Mouse (Mus musculus) brain, embryonic 18.5 days (tissue): ENCODE results near the gene Foxl2.

ENCODE experiments used
- DNase-seq: peaks from one replicate; pipeline ENCODE4 v3.0.0-alpha.2; 2012; ENCODE audit warnings: low read depth, low spot score

Gene Foxl2

DNA sequence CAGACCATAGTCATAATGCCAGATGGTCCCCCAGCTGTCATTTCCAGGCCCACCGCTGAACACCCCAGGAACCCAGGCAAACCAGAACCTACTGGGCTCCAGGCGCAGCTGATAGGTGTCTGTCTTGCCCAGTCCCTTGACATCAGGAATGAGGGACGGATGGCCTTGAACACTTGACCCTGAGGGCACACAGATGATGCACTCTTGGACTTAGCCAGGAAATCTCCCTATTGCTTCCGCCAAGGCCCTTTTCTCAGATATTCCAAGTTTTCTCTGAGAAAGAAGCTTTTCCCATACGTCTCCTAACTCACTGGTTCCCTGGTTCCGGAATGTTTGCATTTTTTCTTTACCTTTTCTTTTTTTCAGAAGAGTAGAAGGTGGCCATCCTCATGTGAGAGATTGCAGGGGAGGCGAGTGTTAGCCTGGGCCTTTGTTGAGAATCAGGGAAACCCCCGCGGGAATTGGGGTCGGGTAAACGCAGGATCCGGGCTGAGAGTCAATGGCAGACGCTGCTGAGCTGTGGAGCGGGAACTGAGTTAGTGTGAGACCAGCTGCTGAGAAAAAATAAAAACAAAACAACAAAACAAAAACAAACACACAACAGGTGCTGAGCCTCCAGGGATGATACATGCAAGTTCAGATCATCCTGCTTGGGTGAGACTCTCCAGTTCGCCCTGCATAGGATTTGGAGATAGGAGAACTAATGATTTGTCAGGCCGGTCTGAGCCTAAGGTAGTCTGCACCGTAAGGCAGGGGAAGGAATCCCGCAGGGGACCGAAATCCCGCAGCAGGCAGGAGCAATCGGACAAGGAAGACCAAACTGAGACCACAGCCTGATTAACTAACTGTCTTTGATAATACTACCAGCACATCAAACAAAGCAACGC, 6.7 kb downstream of the Foxl2 start:
- DNase-seq = no peak

DNA sequence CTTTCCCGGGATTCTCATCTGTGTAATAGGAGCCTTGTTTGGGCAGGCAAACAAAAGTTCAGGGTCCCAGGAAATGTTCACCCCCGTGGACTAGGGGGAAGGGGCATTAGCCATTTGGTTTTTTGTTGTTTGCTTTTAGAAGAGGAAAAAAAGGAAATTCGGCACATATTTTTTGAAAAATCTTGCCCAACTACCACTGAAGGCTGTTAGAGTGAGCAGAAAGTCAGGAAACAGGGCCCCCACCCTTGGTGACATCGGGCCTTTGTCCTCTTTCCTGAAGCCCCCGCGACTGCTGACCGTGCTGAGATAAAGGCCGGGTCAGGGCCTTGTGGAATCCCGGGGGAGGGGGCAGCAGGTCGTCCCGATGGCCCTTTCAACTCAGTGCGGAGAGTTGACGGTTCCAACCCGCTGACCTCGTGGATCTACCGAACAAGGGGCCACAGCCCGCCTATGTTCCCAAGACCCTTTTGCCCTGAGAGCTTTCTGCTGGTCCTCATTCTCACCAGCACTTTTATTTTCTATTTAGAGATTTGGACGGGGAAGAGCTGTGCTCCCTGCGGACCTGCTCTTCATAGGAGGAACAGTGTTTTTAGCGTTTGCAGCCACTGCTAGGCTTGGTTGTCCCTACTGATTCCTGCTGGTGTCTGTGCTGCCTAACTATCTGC, 7.5 kb downstream of the Foxl2 start:
- no peak for DNase-seq

DNA sequence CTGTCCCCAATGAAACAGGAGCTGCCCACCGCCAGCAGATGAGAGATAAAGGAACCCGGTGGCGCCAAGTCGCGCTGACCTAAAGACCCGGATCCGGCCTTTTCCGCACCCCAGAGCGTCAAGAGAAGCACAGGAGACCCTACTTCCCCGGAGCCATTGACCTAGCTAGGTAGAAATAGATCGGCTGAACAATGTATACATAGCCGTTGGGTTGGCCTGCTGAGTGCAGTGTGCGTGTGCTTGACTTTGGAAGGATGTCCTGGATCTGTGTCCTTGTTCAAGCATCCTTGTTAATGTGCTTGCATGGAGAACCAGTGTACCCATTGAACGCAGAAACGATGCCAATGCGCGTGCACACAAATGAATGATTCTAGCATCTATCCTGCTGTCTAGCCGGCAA, 8.6 kb downstream of the Foxl2 start:
- no peak for DNase-seq

DNA sequence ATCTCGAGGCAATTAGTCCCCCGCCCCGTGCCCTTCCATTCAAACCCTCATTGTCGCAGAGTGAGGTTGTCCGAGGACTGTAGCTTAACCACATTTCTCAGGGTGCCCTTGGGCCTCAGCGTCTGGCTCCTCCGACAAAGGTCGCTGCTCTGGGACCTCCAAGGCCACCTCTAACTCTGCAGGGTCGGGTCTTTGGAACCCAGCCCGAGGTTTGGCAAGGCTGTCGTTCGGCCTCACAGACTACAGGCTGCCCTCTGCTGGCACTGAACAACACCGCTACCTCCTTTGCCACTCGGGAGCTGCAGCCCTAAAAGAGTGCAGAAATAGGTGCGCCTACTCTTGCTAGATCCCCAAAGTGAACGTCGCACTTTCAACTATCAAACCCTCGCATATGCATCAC, 10.0 kb downstream of the Foxl2 start:
- DNase-seq = no peak

DNA sequence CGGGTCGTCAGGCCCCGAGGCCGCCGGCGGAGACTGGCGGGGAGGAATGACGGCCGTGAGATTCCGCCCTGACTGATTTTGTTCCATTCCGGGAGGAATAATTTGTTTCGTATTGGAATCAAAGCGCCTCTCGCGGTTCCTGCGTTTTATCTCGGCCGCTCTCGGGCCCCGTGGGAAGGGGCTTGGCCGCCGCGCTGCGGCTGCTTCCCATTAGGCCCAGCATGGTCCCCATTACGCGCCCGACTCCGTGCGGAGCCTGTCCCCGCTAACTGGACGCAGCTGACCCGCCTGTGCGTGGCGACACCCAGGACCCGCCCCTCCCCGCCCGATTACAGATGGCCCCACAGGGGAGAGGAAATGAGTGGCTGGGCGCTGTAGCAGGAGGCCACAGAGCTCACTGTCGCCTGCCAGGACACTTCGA, 18.0 kb downstream of the Foxl2 start:
- DNase-seq = no peak

DNA sequence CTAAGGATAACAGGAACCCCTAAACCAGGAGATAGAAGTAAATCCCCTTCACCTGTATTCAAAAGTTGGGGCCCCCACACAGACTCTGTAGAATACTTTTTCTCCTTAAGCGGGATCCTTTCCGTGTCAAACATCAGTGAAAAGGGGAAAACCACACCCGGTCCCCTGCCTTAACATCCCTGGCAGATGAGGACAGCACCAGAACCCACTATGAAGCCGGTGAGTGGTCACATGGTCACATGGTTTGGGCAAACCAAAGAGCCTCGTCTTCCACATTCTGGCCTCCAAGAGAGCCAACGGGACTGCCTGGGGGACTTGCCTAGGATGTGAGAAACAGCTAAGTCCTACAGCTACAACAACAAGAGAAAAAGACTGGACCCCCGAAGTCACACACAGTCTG, 18.5 kb downstream of the Foxl2 start:
- DNase-seq = no peak

DNA sequence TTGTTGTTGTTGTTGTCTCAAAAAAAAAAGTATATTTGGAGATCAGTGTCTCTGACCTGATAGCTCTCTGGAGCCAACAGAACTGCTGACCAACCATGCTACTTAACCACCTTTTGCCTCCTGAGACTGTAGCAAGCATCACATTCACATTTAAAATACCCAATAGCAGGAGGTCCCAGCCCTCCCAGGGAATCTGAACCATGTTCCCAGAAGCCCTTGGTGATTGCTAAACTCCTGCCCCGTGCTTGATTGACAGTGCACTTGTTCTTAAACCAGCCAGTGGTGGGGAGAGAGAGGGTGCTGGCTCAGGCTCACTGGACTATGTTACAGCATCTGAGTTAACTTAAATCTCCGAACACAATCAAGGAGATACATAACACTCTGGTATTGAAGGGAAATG, 19.8 kb downstream of the Foxl2 start:
- no peak for DNase-seq

DNA sequence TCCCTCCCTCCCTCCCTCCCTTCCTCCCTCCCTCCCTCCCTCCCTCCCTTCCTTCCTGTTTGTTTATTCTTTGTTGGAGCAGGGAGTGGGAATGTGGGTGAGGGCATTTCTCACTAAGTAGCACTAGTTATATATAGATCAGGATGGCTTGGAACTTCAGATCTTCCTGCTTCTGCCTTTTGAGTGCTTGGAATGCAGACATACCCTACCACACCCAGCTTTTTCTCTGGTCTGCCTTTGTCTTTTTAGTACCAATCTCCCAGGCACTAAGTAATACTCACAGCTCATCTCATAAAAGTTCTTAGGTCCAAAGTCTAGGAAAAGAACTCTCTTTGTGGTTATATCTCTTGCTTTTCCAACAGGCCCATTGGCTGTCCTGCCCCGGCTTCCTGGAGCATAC, 21.0 kb downstream of the Foxl2 start:
- no peak for DNase-seq

DNA sequence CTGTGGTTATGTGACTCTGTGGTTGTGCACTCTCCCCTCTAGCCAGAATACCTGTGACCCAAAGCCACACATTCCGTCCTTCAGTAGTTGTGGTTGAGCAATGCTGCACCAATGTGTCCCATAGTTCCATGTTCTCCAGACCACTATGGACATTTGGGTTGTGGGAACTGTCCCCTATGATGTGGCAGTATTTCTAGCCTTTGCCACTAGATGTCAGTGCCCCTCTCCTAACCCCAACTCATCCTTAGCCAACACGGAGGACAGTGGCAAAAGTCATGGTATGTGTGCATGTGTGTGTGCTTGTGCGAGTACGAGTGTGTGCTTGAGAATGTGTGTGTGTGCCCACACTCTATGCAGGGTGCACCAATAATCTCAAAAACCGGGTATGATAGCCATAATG, 21.4 kb downstream of the Foxl2 start:
- no peak for DNase-seq

DNA sequence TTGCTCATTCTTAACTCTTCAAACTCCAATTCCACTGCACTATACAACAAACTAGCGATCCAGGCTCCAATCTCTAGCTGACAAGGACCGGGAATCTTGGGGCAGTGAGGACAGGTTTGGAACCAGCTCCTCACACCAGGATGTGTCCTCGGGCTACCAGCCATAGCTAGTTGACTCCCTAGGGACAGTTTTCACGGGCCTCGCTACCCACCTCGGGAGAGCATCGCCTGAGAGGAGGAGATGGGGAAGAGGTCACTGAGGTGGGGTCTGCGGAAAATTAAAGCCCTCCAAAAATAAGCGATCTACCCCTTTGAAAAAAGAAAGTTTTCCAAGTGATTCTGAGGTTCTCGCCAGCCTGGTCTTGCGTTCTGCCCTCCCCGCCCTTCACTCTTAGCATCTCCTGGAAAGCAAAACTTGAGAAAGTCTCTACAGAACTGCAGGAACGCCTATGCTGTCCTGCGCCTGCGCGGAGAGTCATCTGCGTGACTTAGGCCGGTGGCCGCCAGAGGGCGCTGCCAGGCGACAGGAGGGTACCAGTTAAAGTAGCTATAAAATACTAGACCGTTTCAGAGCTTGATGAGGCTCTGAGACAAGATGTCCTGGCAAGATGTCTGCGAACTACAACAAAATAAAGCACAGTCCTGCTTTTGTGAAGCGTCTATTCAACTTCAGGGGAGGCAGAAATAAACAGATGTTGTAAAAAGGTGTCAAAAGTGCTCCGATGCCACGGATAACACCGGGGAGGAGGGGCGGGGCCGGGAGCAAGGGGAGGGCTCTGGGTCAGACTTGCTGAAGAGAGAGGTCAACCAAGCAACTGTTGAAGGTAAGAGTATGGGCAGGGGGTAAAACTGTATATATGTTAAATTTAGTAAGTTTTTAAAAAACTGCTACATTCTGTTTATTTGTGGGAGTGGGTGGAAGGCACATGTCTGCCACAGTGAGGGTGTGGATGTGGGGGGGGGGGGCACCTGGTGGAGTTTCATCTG, 24.6 kb downstream of the Foxl2 start:
- DNase-seq = no peak

DNA sequence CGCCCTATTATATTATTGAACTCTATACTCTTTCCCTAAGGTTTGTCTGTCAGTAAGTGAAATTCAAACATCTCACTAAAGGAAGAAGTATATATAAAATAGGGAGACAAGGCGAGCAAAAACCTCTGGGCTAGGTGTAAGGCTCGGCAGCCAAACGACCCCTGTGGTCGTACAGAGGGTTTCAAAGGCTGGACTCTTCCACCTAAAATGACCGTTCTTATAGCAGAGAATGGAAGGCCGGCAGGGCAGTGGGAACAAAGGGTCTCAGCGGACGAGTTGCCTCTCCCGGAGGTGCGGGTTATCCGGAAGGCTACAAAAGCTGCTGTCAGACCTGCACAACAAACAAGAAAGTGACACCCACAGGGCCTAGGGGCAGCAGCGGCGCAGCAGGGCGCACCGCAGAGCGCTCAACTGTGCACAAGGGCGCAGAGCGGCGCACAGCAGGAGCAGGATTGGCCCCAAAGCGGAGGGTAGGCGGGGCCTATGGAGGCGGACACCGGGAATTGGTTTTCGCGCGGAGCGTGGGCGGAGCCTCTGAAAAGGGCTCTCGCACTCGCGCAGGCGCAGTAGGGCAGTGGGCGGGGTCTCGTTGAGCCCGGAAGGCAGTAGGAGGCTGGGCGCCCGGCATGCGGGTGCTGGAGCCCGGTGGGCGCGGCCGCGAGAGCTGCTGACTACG, 30.9 kb downstream of the Foxl2 start, which contains the start of gene Faim:
Gene Faim, plus strand, starts transcription at position 574 of the 676 bp plus-strand sequence.
- DNase-seq = peak; percentile 95

DNA sequence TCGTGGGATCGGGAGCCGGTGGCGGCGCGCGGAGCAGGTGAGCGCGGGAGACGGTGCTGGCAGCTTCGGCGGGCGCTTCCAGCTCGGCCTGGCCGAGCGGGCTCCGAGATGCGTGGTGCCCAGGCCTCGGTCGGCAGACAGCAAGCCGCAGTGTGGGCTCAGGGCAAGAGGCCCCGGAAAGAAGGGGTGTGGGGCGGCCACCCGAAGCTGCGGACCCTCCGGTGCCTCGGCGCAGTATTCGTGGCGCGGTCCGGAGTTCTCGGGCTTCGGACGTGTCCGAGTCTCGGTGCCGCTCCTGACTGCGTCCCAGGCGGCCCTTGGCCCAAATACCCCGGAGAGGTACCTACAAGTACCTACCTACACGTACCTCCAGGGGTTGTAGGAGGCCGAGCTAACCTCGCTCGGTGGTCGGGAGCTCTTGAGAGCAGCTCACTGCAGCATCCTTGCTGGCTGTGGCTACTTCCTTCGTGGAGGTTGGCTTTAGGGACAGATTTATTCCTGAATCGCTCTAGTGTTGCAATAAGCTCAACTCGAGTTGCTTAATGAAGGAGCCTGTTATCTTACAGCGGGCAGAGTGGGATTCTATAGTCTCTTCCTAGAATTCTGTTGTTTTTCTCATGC, 31.5 kb downstream of the Foxl2 start:
- DNase-seq = no peak

DNA sequence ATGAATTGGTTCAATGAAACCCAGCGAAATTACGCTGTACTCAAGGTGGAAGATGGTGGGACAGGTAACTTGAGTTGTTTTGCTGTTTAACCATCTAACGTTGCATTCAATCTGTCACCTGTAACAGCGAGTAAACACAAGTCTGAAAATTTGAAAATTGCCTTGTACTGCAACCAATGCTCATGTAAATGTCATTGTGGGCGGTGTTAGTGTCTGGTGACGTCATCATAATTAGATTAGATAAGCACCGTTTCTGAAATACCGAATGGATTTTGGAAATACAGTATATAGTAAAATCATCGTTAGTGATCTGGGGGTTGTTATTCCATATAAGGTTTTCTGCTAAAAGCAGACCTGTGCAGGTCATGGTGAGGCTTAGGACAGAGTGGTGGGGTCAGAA, 32.0 kb downstream of the Foxl2 start:
- DNase-seq = no peak

DNA sequence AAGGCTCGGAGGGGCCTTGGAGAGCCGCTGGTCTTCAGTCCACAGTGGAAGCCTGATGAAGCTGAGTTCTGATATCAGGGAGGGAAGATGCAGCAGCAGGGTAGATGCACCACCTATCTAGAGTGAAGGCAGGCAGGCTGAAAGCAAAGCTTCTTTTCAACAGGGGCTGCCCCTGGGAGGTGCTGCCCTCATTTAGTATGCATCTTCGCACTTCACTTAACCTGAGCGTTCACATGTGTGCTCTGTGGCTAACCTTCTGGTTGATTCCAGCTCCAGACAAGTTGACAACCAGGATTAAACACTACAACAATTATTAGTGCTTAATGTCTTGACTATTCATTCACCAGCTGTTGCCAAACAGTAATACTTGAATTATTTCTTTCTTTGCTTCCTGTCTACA, 39.0 kb downstream of the Foxl2 start:
- DNase-seq = no peak

DNA sequence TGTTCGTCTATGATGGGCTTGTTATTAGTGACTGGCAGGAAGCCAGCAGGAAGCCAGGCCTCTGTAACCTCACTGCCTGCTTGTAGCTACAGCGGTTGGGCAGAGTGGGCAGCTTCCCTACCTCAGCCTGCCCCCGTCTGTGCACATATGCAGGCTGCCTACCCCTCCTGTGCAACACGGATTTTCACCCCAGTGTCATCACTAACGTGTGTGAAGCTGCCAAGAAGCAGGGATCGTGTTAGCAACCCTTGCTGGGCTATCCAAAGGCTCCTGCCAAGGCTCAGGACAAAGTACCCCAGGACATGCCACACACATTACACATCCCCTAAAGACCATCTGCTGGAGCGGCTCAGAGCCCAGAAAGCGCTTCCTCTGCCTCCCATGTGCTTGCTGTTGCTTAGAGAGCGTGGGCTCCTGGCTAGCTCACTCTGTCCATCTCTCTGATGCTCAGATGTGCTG, 44.8 kb downstream of the Foxl2 start:
- no peak for DNase-seq

DNA sequence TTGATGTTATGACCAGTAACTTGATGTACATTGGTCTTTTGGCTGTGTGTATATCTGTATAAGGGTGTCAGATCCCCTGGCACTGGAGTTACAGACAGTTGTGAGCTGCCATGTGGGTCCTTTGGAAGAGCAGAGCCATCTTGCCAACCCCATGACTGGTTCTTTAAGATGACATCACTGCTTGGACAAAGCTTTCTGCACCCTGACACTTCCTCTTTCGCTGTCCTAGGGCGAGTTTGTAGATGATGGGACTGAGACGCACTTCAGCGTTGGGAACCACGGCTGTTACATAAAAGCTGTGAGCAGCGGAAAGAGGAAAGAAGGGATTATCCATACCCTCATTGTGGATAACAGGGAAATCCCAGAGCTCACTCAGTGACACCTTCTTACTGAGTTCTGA, 46.2 kb downstream of the Foxl2 start:
- no peak for DNase-seq
